Mouse (Mus musculus): ENCODE data around the gene Ap4b1. TPM values are rescaled to one million over a fixed set of nuclear protein-coding genes. Genes with fewer than 3 reads are reported as not detected.
"Not testable (repeated sequence)": the region's sequence is repeated elsewhere in the genome, so short reads cannot be mapped to it uniquely, and the experiment has no call there.

Gene Ap4b1
- total and polyA plus RNA-seq, 3 experiments = 3.4 to 24.1 (median 13.5) TPM

GRCm38 (mm10) chr3:103787225-103787624 is 22.1 kb upstream of the Ap4b1 start:
- no peak for TF ChIP-seq GATA2 (IDR thresholded peaks at IDR 0.05; ENCODE audit: borderline replicate concordance, low read depth, low read length)
- TF ChIP-seq GATA1 (IDR thresholded peaks at IDR 0.05; ENCODE audit: borderline replicate concordance, low read length) = no peak
- TF ChIP-seq POLR2AphosphoS5 (IDR thresholded peaks at IDR 0.05; ENCODE audit: insufficient replicate concordance, low read depth, low read length) = no peak
- no peak for TF ChIP-seq TAL1 (conservative IDR thresholded peaks at IDR 0.05; ENCODE audit: low read depth, low read length)
- no peak for TF ChIP-seq CTCF (IDR thresholded peaks at IDR 0.05; ENCODE audit: low read depth, low read length)
- H3K9me3 ChIP-seq (replicated peaks) = no peaks in the 10 kb centered on the region
- ATAC-seq (ENCODE audit: extremely low read depth, insufficient number of reproducible peaks, low FRiP score, poor library complexity, severe bottlenecking) (no peak), DNase-seq (ENCODE audit: low spot score) (no peak)
- peaks cover 12% of the 10 kb centered on the region for H3K36me3 ChIP-seq (replicated peaks)
- no peak overlapping the region for H3K4me3 ChIP-seq (ENCODE audit: low read depth, low read length)
- H3K27me3 ChIP-seq (ENCODE audit: insufficient read depth, low read length) = no peaks in the 10 kb centered on the region
- H3K4me1 ChIP-seq (ENCODE audit: insufficient read depth, low read depth, low read length) = peaks cover 65% of the 10 kb centered on the region

GRCm38 (mm10) chr3:103789096-103789495 is 20.2 kb upstream of the Ap4b1 start:
- peak overlapping the region; percentile 11; the same call in 1 of the 2 replicates for H3K4me3 ChIP-seq (ENCODE audit: low read depth, low read length)
- DNase-seq (ENCODE audit: low spot score) = no peak
- H3K27me3 ChIP-seq (ENCODE audit: insufficient read depth, low read length) = no peaks in the 10 kb centered on the region
- no peak for ATAC-seq (ENCODE audit: extremely low read depth, insufficient number of reproducible peaks, low FRiP score, poor library complexity, severe bottlenecking)
- H3K9me3 ChIP-seq (replicated peaks) = no peaks in the 10 kb centered on the region
- peaks cover 10% of the 10 kb centered on the region for H3K36me3 ChIP-seq (replicated peaks)
- TF ChIP-seq GATA2 (IDR thresholded peaks at IDR 0.05; ENCODE audit: borderline replicate concordance, low read depth, low read length) (no peak), POLR2AphosphoS5 (IDR thresholded peaks at IDR 0.05; ENCODE audit: insufficient replicate concordance, low read depth, low read length) (no peak), CTCF (IDR thresholded peaks at IDR 0.05; ENCODE audit: low read depth, low read length) (no peak), GATA1 (IDR thresholded peaks at IDR 0.05; ENCODE audit: borderline replicate concordance, low read length) (no peak), TAL1 (conservative IDR thresholded peaks at IDR 0.05; ENCODE audit: low read depth, low read length) (no peak)
- H3K4me1 ChIP-seq (ENCODE audit: insufficient read depth, low read depth, low read length) = peaks cover 65% of the 10 kb centered on the region

GRCm38 (mm10) chr3:103789891-103790345 is 19.4 kb upstream of the Ap4b1 start:
- TF ChIP-seq POLR2AphosphoS5 (IDR thresholded peaks at IDR 0.05; ENCODE audit: insufficient replicate concordance, low read depth, low read length) = no peak
- TF ChIP-seq CTCF (IDR thresholded peaks at IDR 0.05; ENCODE audit: low read depth, low read length) = no peak
- TF ChIP-seq GATA1 (IDR thresholded peaks at IDR 0.05; ENCODE audit: borderline replicate concordance, low read length) = no peak
- TF ChIP-seq TAL1 (conservative IDR thresholded peaks at IDR 0.05; ENCODE audit: low read depth, low read length) = no peak
- no peak for TF ChIP-seq GATA2 (IDR thresholded peaks at IDR 0.05; ENCODE audit: borderline replicate concordance, low read depth, low read length)
- Histone ChIP-seq H3K4me1 (ENCODE audit: insufficient read depth, low read depth, low read length) (peaks cover 65% of the 10 kb centered on the region), H3K27me3 (ENCODE audit: insufficient read depth, low read length) (no peaks in the 10 kb centered on the region), H3K36me3 (replicated peaks) (peaks cover 5% of the 10 kb centered on the region), H3K9me3 (replicated peaks) (no peaks in the 10 kb centered on the region), H3K4me3 (ENCODE audit: low read depth, low read length) (peak overlapping the region; percentile 80)
- ATAC-seq (ENCODE audit: extremely low read depth, insufficient number of reproducible peaks, low FRiP score, poor library complexity, severe bottlenecking) = no peak
- DNase-seq (ENCODE audit: low spot score) = no peak

- Histone ChIP-seq H3K9me3 (replicated peaks) (no peaks in the 10 kb centered on the region), H3K4me3 (ENCODE audit: low read depth, low read length) (peak overlapping the region; percentile 80), H3K27me3 (ENCODE audit: insufficient read depth, low read length) (no peaks in the 10 kb centered on the region), H3K4me1 (ENCODE audit: insufficient read depth, low read depth, low read length) (peaks cover 64% of the 10 kb centered on the region), H3K36me3 (replicated peaks) (peaks cover 5% of the 10 kb centered on the region)
- TF ChIP-seq GATA2 (IDR thresholded peaks at IDR 0.05; ENCODE audit: borderline replicate concordance, low read depth, low read length) = no peak
- TF ChIP-seq GATA1 (IDR thresholded peaks at IDR 0.05; ENCODE audit: borderline replicate concordance, low read length) = no peak
- TF ChIP-seq POLR2AphosphoS5 (IDR thresholded peaks at IDR 0.05; ENCODE audit: insufficient replicate concordance, low read depth, low read length) = no peak
- no peak for TF ChIP-seq TAL1 (conservative IDR thresholded peaks at IDR 0.05; ENCODE audit: low read depth, low read length)
- no peak for TF ChIP-seq CTCF (IDR thresholded peaks at IDR 0.05; ENCODE audit: low read depth, low read length)
- DNase-seq (ENCODE audit: low spot score) = no peak
- no peak for ATAC-seq (ENCODE audit: extremely low read depth, insufficient number of reproducible peaks, low FRiP score, poor library complexity, severe bottlenecking)
Observed at GRCm38 (mm10) chr3:103790346-103791145, 18.8 kb upstream of the Ap4b1 start.

- Histone ChIP-seq H3K36me3 (replicated peaks) (peaks cover 5% of the 10 kb centered on the region), H3K27me3 (ENCODE audit: insufficient read depth, low read length) (no peaks in the 10 kb centered on the region), H3K9me3 (replicated peaks) (no peaks in the 10 kb centered on the region), H3K4me1 (ENCODE audit: insufficient read depth, low read depth, low read length) (peaks cover 63% of the 10 kb centered on the region), H3K4me3 (ENCODE audit: low read depth, low read length) (peak within 1 kb of the TSS; percentile 80)
- TF ChIP-seq GATA2 (IDR thresholded peaks at IDR 0.05; ENCODE audit: borderline replicate concordance, low read depth, low read length) = no peak
- TF ChIP-seq POLR2AphosphoS5 (IDR thresholded peaks at IDR 0.05; ENCODE audit: insufficient replicate concordance, low read depth, low read length) = no peak
- peak; percentile 81 for DNase-seq (ENCODE audit: low spot score)
- ATAC-seq (ENCODE audit: extremely low read depth, insufficient number of reproducible peaks, low FRiP score, poor library complexity, severe bottlenecking) = peak; percentile 90
Observed at GRCm38 (mm10) chr3:103791230-103792110, 17.9 kb upstream of the Ap4b1 start, which contains the start of gene Hipk1. Hipk1 (minus strand) TSS chr3:103791563.

GRCm38 (mm10) chr3:103792111-103792406 is 17.3 kb upstream of the Ap4b1 start:
- H3K9me3 ChIP-seq (replicated peaks); H3K27me3 ChIP-seq (ENCODE audit: insufficient read depth, low read length); DNase-seq (ENCODE audit: low spot score); H3K36me3 ChIP-seq (replicated peaks); H3K4me3 ChIP-seq (ENCODE audit: low read depth, low read length); ATAC-seq (ENCODE audit: extremely low read depth, insufficient number of reproducible peaks, low FRiP score, poor library complexity, severe bottlenecking): not testable (repeated sequence)
- peaks cover 63% of the 10 kb centered on the region for H3K4me1 ChIP-seq (ENCODE audit: insufficient read depth, low read depth, low read length)
